Mouse (Mus musculus): ENCODE measurements around the gene B9d2.

B9d2 gene

DNA sequence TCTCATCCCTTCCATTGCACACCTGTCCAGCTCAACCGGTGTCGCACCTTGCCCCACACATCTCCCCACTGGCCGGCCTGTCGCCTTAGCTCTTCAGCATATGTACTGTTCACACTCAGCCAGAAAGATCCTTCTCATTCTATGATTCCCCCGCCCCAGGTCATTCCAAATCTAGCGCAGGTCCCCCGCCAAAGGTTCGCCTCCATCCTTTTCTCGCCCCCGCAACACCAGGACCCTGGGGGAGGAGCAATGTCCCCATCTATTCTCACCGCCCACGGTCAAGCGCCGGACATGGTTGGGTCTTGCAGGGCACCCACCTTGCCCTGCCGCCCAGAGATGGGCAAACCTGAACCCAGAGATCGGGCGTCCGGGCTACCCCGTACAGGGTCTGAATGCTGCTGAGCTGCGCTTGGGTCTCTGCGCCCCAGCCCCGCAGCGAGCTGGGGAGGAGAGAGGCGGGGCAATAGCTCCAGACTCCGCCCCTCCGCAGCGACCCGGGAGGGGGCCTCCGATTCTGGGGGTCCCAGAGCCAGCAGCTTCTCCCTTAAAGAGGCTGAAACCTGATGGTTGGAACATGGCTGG is 5.8 kb upstream of the B9d2 start, which contains the start of gene Tmem91:
Gene Tmem91, minus strand, starts transcription at position 448 of the 582 bp plus-strand sequence.
- DNase-seq (ENCODE audit: low read depth, low spot score): no peak

DNA sequence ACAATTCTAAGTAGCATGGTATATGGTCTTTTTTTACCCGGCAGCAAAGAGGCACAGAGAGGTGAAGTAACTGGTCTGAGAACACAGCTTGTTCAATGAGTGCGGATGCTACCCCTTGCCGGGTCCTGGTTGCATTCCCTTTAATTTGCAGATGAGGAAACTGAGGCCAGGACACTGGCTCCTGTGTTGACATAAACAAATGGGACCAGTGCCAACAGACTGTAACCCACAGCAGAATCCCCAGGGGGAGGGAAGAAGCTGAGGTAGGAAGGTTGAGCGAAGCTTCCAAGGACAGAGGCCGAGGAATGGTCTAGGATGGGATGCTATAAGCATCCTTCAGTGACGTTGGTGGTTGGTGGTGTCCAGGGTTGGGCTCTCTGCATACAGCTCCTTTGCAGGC is 5.2 kb upstream of the B9d2 start:
- DNase-seq (ENCODE audit: low read depth, low spot score): no peak

DNA sequence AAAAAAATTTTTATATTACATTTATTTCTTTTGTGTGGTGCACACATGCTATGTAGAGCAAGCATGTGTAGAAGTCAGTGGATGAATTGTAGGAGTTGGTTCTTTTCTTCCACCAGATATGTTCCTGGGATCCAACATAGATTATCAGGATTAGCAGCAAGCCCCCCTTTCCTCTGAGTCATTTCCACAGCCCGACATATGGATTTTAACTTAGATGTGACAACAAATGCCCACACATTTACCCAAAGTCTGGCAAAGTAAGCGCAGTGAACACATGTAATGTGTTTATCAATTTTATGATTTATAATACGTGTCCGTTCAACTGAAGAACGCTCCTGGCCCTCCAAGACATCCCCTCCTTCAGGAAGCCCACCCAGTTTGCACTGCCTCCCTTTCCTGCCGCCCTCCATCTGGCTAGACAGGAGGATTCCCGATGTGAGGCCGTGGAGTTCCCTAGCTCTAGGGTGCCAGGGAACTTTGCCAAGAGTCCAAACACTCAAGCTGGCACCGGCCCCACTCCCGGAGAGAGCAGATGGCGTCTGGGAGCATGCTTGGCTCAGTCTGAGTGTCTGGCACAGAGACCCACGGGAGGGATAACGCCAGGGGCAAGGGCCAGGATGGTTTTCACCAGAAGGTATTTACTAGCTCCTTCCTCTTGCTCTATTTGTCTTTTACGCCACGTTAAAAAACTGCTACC is 4.3 kb upstream of the B9d2 start:
- DNase-seq (ENCODE audit: low read depth, low spot score): no peak

GRCm38 (mm10) chr7:25677013-25677412 is 3.6 kb upstream of the B9d2 start:
- no peak for DNase-seq (ENCODE audit: low read depth, low spot score)

DNA sequence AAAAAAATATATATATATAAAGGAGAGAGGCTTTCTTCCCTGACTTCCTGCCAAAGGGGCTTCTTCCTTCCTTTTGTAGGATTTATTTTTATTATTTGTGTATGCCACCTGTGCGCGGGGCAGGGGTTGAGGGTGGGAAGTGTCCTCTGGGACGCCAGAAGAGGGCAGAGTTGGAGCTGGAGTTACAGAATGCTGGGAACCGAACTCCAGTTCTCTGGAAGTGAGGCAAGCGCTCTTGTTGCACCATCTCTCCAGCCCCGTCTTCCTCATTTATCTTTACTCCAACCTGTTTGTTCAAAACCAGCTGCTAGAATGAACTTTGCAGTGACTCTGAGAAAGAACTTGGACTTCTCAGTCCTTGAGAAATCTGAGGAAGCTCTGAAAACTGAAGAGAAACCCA is 609 bp upstream of the B9d2 start:
- no peak for DNase-seq (ENCODE audit: low read depth, low spot score)

DNA sequence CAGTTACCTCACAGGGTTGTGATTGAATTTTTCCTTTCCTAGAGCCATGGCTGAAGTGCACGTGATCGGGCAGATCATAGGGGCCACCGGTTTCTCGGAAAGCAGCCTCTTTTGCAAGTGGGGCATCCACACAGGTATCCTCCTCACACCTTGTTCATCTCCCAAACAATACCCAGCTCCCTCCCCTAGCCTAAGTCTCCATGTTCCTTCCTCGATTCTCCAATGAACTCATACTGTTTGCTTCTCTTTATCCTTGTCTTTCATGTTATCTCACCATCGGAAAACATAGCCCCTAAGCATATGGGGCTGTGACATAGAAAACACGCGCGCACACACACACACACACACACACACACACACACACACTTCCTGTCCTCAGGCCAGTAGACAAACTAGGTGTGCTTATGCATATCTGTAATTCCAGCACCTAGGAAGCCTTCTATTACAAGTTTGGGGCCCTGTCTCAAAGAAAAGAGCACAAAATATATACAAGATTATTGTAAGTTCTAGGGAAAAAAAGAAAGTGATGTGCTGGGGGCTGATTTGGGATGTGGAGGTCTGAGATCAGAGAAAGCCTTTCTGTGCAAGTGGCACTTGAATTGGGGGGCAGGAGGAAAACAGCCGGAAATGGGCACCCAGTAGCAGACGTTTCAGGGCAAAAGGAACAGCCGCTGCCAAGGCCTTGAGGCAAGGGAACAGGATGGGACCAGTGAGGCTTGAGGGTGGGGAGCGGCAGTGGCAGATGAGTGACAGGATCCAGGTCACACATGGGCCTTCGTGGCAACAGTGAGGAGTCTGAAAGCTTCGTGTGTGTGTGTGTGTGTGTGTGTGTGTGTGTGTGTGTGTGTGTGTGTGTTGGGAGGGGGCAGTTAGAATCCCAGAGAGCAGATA is 1.0 kb downstream of the B9d2 start:
- DNase-seq (ENCODE audit: low read depth, low spot score): no peak

GRCm38 (mm10) chr7:25683474-25684180 is 3.0 kb downstream of the B9d2 start:
- peak; percentile 55 for DNase-seq (ENCODE audit: low read depth, low spot score)

DNA sequence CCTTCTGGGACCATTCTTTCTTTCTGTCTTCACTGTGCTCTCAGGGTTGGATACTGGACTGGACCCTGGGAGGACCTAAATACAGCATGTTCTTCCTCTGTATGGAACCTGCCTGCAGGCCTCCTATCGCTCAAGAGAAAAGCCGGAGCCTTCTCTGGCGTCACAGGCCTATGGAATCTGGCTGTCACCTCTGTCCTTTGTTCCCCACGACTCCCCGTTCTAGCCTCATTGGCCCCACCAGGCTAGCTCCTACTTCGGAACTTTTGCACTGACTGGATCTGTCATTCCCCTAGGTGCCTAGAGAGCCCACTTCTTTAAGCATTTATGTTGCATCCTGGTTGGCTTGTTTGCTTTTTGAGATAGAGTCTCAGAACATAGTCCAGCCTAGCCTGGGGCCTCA is 4.1 kb downstream of the B9d2 start:
- no peak for DNase-seq (ENCODE audit: low read depth, low spot score)

DNA sequence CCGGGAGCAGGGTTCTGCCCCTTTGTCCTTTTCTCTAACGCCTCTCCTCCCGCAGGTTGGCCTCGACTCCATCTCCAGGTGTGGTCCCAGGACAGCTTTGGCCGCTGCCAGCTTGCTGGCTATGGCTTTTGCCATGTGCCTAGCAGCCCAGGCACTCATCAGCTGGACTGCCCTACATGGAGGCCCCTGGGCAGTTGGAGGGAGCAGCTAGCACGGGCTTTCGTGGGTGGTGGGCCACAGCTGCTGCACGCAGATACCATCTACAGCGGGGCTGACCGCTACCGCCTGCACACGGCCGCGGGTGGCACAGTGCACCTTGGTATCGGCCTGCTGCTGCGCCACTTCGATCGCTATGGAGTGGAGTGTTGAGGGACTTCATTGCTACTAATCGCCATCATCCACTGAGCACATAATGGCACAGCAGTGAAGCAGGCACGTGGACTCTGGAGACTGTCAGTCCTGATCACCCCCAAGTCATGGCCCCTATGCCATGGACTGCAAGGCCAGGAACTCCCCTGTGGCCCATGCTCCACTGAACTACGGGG is 5.4 kb downstream of the B9d2 start:
- DNase-seq (ENCODE audit: low read depth, low spot score): no peak

DNA sequence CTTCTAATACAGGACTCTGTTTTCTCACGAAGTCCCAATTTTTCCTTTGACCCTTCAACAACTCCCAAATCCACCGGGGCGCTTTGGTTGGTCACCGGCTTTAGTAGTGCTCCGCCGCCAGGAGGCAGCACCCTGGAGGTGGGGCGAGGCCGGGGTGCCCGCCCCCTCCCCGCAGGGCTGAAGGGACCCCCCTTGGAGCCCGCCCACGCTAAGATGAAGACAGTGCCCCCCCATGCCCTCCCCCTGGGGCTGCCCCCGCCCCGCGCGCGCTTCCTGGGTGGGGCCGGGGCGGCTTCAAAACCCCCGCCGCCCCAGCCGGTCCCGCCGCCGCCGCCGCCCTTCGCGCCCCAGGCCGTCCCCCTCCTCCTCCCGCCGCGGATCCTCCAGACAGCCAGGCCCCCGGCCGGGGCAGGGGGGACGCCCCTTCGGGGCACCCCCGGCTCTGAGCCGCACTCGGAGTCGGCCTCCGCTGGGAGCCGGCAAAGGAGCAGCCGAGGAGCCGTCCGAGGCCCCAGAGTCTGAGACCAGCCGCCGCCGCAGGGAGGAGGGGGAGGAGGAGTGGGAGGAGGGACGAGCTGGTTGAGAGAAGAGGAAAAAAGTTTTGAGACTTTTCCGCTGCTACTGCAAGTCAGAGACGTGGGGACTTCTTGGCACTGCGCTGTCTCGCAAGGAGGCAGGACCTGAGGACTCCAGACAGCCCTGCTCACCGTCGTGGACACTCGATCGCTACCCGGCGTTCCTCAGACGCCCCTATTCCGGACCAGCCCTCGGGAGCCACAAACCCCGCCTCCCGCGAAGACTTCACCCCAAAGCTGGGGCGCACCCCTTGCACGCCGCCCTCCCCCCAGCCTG is 6.3 kb downstream of the B9d2 start, which contains the start of gene Tgfb1:
Gene Tgfb1, plus strand, starts transcription at position 323 of the 852 bp plus-strand sequence.
- peak; percentile 85 for DNase-seq (ENCODE audit: low read depth, low spot score)

- no peak for DNase-seq (ENCODE audit: low read depth, low spot score)
Observed at GRCm38 (mm10) chr7:25687811-25688401, 7.3 kb downstream of the B9d2 start.

DNA sequence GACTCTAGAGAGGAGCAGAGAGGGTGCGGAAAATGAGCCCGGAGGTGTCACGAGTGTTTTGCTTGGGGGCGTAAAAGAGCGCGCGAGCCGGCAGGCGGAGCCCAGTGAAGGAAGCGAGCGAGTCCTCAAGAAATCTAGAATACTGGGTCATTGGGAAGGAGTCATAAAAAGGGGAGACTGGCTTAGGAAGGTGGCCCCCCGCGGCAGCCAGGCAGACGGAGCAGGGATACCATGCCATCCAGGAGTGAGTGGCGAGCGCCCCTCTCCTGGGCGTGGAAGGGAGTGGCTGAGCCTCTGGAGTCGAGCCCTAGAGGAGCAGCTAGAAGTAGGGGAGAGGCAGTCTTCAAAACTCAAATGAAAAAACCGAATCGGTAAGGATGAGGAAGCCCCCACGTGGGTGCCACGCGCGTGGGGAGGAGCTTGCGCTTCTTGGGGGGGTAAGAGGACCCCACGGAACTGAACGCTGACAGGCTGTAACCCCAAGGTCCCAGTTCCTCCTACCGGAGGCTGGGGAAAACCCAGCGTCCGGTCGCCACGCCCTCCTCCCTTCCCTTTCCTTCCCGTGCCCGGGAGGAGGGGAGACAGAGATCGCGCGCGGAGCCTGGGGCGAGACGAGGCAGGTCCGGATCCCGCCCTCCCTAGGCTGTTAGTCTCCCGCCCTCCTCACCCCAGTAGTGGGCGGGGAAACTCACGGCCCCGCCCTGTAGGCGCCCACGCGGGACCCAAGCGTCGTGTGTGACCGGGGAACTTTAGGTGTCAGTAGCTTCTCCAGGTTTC is 8.4 kb downstream of the B9d2 start:
- DNase-seq (ENCODE audit: low read depth, low spot score): peak; percentile 88

DNA sequence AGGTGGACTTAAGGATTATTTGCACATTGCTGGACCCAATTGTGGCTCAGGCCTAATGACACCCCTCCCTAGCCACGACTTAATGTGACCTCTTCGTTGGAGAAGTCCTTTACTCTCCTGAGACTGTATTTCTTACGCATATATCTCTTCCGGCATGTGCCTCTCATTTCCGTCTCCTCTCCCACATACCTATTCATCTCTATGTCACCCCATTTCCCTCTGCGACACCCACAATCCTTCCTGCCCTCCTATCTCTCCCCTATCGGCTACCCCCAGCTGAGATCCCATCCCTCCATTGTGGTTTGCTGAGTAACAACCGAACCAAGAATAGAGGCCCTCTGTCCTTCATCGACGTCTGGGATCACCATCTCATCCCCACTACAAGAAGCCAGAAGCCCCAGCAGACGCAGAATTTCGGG is 9.0 kb downstream of the B9d2 start:
- DNase-seq (ENCODE audit: low read depth, low spot score): no peak

GRCm38 (mm10) chr7:25690051-25690450 is 9.5 kb downstream of the B9d2 start:
- DNase-seq (ENCODE audit: low read depth, low spot score): no peak

DNA sequence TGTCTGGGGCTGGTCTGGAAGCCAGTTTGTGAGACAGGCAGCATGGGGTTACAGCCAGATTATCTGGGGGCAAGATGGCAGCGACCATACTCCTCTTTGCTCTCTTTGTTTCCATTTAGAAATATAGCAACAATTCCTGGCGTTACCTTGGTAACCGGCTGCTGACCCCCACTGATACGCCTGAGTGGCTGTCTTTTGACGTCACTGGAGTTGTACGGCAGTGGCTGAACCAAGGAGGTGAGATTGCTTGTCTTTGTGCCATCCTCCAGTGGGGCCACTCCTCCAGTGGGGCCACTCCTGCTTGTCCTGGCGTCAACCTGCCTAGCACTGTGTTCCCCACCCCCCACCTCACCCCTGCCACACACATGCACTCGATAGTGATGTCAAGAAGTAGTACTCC is 13.5 kb downstream of the B9d2 start:
- no peak for DNase-seq (ENCODE audit: low read depth, low spot score)

DNA sequence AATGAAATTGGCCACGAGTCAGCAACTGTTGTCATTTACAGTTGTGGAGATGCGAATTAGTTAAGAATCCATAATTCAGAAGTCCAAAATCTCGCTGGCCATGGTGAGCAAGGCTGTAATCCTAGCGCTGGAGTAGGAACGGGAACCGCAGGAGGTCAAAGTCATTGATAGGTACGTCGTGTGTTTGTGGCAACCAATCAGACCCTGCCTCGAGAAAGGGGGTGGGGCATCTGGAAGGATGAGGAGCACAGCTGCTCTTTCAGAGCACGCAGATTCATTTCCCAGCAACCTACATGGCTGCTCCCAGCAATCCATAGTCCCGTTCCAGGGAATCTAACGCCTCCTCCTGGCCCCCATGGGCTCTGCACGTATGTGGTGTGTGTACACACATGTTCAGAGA is 19.3 kb downstream of the B9d2 start:
- DNase-seq (ENCODE audit: low read depth, low spot score): peak; percentile 98

- peak; percentile 74 for DNase-seq (ENCODE audit: low read depth, low spot score)
Observed at GRCm38 (mm10) chr7:25700732-25701131, 20.2 kb downstream of the B9d2 start.

GRCm38 (mm10) chr7:25702350-25702749 is 21.8 kb downstream of the B9d2 start:
- peak; percentile 71 for DNase-seq (ENCODE audit: low read depth, low spot score)

GRCm38 (mm10) chr7:25703793-25704494 is 23.4 kb downstream of the B9d2 start:
- no peak for DNase-seq (ENCODE audit: low read depth, low spot score)

All from R1 (cell line).